Mouse (Mus musculus) megakaryocyte-erythroid progenitor cell, adult 5-6 weeks (primary cell): ENCODE data around the gene Itih4. TPM values are rescaled to one million over a fixed set of nuclear protein-coding genes. Genes with fewer than 3 reads are reported as not detected.
A peak's percentile ranks its signal among the peaks of the same experiment; 100 is the strongest.

Experiments used
- ATAC-seq: replicated peaks from 2 replicates; pipeline ENCODE4 v1.8.0; 2016; ENCODE audit warnings: mild to moderate bottlenecking, inconsistent platforms; ENCODE audit not compliant: severe bottlenecking, poor library complexity, low FRiP score, low TSS enrichment
- total RNA-seq, 2 experiments: library from RNA; stranded (forward) in 1 of 2; stranded (reverse) in 1 of 2; fragments of 200-1000, 215-1000 nt in 1 of 2; fragments of >200 nt in 1 of 2; fragmentation: Nextera tagmentation in 1 of 2; gene quantifications; 2 replicates each; pipeline ENCODE4 v1.2.3; 2014 to 2017

Gene Itih4
- total RNA-seq, 2 experiments from 2014 or later: not detected

- ATAC-seq: no peak
Observed at GRCm38 (mm10) chr14:30877827-30878226, 8.4 kb upstream of the Itih4 start.

- no peak for ATAC-seq
Observed at GRCm38 (mm10) chr14:30878958-30879571, 7.2 kb upstream of the Itih4 start, which contains the start of gene Mustn1. Mustn1 (plus strand) TSS chr14:30879200.

- ATAC-seq: no peak
Observed at GRCm38 (mm10) chr14:30879794-30880193, 6.5 kb upstream of the Itih4 start.

- no peak for ATAC-seq
Observed at GRCm38 (mm10) chr14:30880251-30880650, 6.0 kb upstream of the Itih4 start.

GRCm38 (mm10) chr14:30880811-30881717 lies 5.2 kb upstream of the Itih4 start:
- peak; percentile 68 for ATAC-seq

GRCm38 (mm10) chr14:30881718-30882108 lies 4.6 kb upstream of the Itih4 start:
- peak; percentile 15; the same call in 1 of the 2 replicates for ATAC-seq

GRCm38 (mm10) chr14:30885298-30885697 lies 978 bp upstream of the Itih4 start:
- ATAC-seq: no peak

- peak; percentile 48 for ATAC-seq
Observed at GRCm38 (mm10) chr14:30888271-30888732, 2.0 kb downstream of the Itih4 start.

GRCm38 (mm10) chr14:30899972-30900371 lies 13.7 kb downstream of the Itih4 start:
- ATAC-seq: no peak

GRCm38 (mm10) chr14:30902628-30903027 lies 16.4 kb downstream of the Itih4 start:
- ATAC-seq: no peak

- no peak for ATAC-seq
Observed at GRCm38 (mm10) chr14:30903036-30903435, 16.8 kb downstream of the Itih4 start.

- no peak for ATAC-seq
Observed at GRCm38 (mm10) chr14:30904307-30904706, 18.0 kb downstream of the Itih4 start.

GRCm38 (mm10) chr14:30906001-30906400 lies 19.7 kb downstream of the Itih4 start:
- ATAC-seq: no peak

- ATAC-seq: no peak
Observed at GRCm38 (mm10) chr14:30907814-30908265, 21.6 kb downstream of the Itih4 start.

- no peak for ATAC-seq
Observed at GRCm38 (mm10) chr14:30911141-30911540, 24.9 kb downstream of the Itih4 start.

- ATAC-seq: no peak
Observed at GRCm38 (mm10) chr14:30912641-30913040, 26.4 kb downstream of the Itih4 start.

- ATAC-seq: no peak
Observed at GRCm38 (mm10) chr14:30913404-30913803, 27.1 kb downstream of the Itih4 start.

GRCm38 (mm10) chr14:30916516-30916915 lies 30.2 kb downstream of the Itih4 start:
- no peak for ATAC-seq

- no peak for ATAC-seq
Observed at GRCm38 (mm10) chr14:30922053-30922670, 35.9 kb downstream of the Itih4 start.
